Mouse (Mus musculus) megakaryocyte, embryonic 14.5 days (primary cell): ENCODE measurements at regions not wholly inside any gene's neighbourhood (a gene's known extent, or its start where the extent isn't known, plus 50 kb on each side); places are given as distances from the start of the nearest gene placed in this dataset.
A peak's percentile ranks its signal among the peaks of the same experiment; 100 is the strongest.

ENCODE experiments used
- H3K27me3 ChIP-seq: replicated peaks from 2 replicates; pipeline ENCODE3; 2012; ENCODE audit warnings: inconsistent platforms
- H3K36me3 ChIP-seq: replicated peaks from 2 replicates; pipeline ENCODE3; 2012; ENCODE audit warnings: low read length, inconsistent platforms, mixed read lengths
- H3K4me1 ChIP-seq: 2 replicates; pipeline ENCODE4 v1.6.1; 2012; ENCODE audit warnings: inconsistent platforms
- H3K4me3 ChIP-seq: replicated peaks from 2 replicates; pipeline ENCODE3; 2012; ENCODE audit warnings: moderate library complexity, mild to moderate bottlenecking, inconsistent platforms
- H3K9me3 ChIP-seq: 2 replicates; pipeline ENCODE4 v1.6.1; 2012; ENCODE audit warnings: inconsistent platforms
- FLI1 ChIP-seq: IDR thresholded peaks from 2 replicates; pipeline ENCODE4 v1.6.1; 2012; ENCODE audit warnings: low read length, inconsistent platforms, mixed read lengths
- GATA1 ChIP-seq: IDR thresholded peaks from 3 replicates; pipeline ENCODE4 v1.6.1; 2012; ENCODE audit warnings: mixed read lengths, low read length, inconsistent platforms, borderline replicate concordance

- H3K4me3 ChIP-seq = peak overlapping the region; percentile 0
- H3K27me3 ChIP-seq = peaks cover 2% of the 10 kb centered on the region
- H3K9me3 ChIP-seq = no peaks in the 10 kb centered on the region
- peaks cover 71% of the 10 kb centered on the region for H3K4me1 ChIP-seq
- TF ChIP-seq GATA1 = no peak
- no peak for TF ChIP-seq FLI1
- no peaks in the 10 kb centered on the region for H3K36me3 ChIP-seq
Observed at GRCm38 (mm10) chr14:54068684-54069083, 185.2 kb downstream of the Dad1 start.

- H3K36me3 ChIP-seq = no peaks in the 10 kb centered on the region
- peaks cover 11% of the 10 kb centered on the region for H3K27me3 ChIP-seq
Observed at GRCm38 (mm10) chr14:54065466-54065865, 188.4 kb downstream of the Dad1 start.

GRCm38 (mm10) chr14:54064541-54065402 is 189.1 kb downstream of the Dad1 start:
- Histone ChIP-seq H3K9me3 (no peaks in the 10 kb centered on the region), H3K27me3 (peaks cover 11% of the 10 kb centered on the region)

More at GRCm38 (mm10) chr14:54065466-54065865, 188.4 kb downstream of the Dad1 start:
- H3K9me3 ChIP-seq = no peaks in the 10 kb centered on the region
- peaks cover 64% of the 10 kb centered on the region for H3K4me1 ChIP-seq
- TF ChIP-seq FLI1 = no peak
- no peak overlapping the region for H3K4me3 ChIP-seq

DNA sequence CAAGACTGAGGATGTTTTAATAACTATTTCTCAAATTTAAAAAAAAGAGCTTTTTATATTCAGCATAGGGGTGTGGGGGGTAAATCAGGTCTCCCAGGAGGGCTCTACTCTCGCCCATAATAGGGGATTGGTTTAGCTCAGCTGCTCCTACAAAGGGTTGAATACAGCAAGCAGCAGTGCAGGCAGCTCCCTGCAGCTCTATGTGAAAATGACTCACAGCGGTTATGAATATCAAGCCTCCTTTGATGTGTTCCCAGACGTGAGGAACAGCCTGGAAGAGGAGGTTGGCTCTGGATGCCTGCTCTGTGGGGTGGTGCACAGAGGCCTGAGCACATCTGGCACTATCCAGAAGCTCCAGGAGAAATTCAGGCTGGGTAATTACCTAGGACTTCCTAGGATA is 192.3 kb downstream of the Dad1 start:
- Histone ChIP-seq H3K27me3 (peaks cover 23% of the 10 kb centered on the region), H3K4me1 (peaks cover 30% of the 10 kb centered on the region), H3K9me3 (no peaks in the 10 kb centered on the region), H3K4me3 (no peak overlapping the region), H3K36me3 (no peaks in the 10 kb centered on the region)
- no peak for TF ChIP-seq FLI1
- no peak for TF ChIP-seq GATA1

More at GRCm38 (mm10) chr14:54064541-54065402, 189.1 kb downstream of the Dad1 start:
- TF ChIP-seq GATA1 (no peak), FLI1 (no peak)
- Histone ChIP-seq H3K36me3 (no peaks in the 10 kb centered on the region), H3K4me3 (no peak overlapping the region), H3K4me1 (peaks cover 62% of the 10 kb centered on the region)

DNA sequence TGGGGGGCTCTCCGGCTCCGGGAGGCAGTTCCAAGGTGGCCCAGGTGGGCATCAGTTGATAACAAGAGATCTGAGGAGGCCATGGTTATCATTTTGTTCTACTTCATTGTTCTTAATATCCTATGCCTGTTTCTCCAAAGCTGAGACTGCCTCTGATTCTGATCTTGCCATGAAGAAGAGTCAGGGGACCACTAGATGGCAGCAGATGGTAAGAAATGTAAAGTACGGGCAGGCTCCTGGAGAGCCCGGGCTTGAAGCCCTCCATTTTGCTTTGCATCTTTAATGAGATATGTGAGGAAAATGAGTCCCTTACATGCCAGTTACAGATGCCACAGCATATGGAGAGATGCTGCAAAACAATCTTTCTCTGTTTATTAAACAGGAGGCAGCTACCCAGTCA is 194.1 kb downstream of the Dad1 start:
- no peaks in the 10 kb centered on the region for H3K9me3 ChIP-seq
- peaks cover 23% of the 10 kb centered on the region for H3K27me3 ChIP-seq
- peaks cover 21% of the 10 kb centered on the region for H3K4me1 ChIP-seq
- TF ChIP-seq FLI1 (no peak), GATA1 (no peak)
- no peak overlapping the region for H3K4me3 ChIP-seq
- no peaks in the 10 kb centered on the region for H3K36me3 ChIP-seq

DNA sequence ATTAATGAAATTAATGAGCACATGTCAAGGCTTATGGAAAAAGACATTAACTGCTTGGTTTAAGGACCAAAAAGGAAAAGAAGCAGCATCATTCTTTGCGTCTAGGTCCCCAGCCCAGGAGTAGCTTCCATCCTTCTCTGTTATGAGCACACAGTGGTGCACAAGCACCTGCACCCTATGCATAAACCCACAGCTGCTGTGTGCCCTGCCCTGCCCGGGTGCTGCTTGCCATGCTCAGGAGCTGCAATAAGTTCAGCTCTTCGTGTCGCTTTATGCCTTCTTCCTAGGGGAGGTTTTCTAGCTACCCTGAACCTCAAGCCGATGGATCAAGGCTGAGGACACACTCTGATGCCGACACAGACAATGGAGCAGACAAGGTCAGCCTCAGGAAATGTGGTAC is 194.8 kb downstream of the Dad1 start:
- H3K4me1 ChIP-seq = peaks cover 14% of the 10 kb centered on the region
- H3K4me3 ChIP-seq = no peak overlapping the region
- no peaks in the 10 kb centered on the region for H3K36me3 ChIP-seq
- H3K9me3 ChIP-seq = no peaks in the 10 kb centered on the region
- TF ChIP-seq GATA1 (no peak), FLI1 (no peak)
- peaks cover 23% of the 10 kb centered on the region for H3K27me3 ChIP-seq

- Histone ChIP-seq H3K27me3 (peaks cover 16% of the 10 kb centered on the region), H3K4me1 (0 out of 2 replicates have a peak, but pooled peaks cover 4% of the 10 kb centered on the region), H3K36me3 (no peaks in the 10 kb centered on the region), H3K9me3 (no peaks in the 10 kb centered on the region), H3K4me3 (no peak overlapping the region)
- TF ChIP-seq GATA1 (no peak), FLI1 (no peak)
Observed at GRCm38 (mm10) chr14:54056691-54057090, 197.2 kb downstream of the Dad1 start.

DNA sequence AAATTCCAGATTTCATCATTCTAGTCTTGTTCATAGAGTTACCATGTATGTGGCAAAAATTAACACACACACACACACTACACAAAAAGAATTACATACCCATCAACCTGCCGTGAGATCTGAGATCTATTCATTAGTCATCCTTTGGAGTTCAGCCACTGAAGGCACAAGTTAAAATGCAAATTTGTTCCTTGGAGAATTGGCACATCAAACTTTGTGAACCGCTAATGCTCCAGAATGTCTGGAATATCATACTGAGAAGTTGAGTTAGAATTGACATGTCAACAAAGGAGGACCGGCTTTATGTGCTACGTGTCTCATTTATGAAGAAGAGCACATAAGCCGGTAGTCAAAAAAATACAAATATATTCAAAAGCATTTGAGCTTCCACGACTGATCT is 198.5 kb downstream of the Dad1 start:
- Histone ChIP-seq H3K4me1 (0 out of 2 replicates have a peak, but pooled peaks cover 4% of the 10 kb centered on the region), H3K27me3 (peaks cover 12% of the 10 kb centered on the region), H3K9me3 (no peaks in the 10 kb centered on the region), H3K4me3 (no peak overlapping the region), H3K36me3 (no peaks in the 10 kb centered on the region)
- no peak for TF ChIP-seq GATA1
- TF ChIP-seq FLI1 = no peak

- Histone ChIP-seq H3K36me3 (no peaks in the 10 kb centered on the region), H3K4me1 (0 out of 2 replicates have a peak, but pooled peaks cover 4% of the 10 kb centered on the region), H3K27me3 (no peaks in the 10 kb centered on the region), H3K4me3 (no peak overlapping the region), H3K9me3 (no peaks in the 10 kb centered on the region)
- TF ChIP-seq FLI1 (no peak), GATA1 (no peak)
Observed at GRCm38 (mm10) chr14:54042286-54042685, 211.6 kb downstream of the Dad1 start.

DNA sequence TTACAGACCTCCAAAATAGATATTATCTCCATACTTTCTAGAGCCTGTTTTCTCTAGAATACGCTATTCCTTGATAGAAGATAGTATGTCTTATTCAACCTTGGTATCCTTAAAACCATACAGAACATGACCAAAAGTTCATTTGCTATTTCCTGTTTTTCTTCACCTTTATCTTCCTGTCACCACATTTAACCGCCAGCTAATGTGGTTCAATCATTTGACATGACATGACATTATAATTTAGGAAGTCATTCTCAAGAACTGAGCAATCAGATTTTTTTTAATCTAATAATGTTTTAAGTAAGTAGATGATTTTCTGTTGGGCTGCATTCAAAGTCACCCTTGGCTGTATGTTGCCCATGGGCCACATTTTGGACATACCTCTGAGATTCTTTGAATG is 213.3 kb downstream of the Dad1 start:
- Histone ChIP-seq H3K27me3 (peaks cover 2% of the 10 kb centered on the region), H3K4me3 (no peak overlapping the region), H3K4me1 (0 out of 2 replicates have a peak, but pooled peaks cover 4% of the 10 kb centered on the region), H3K36me3 (no peaks in the 10 kb centered on the region), H3K9me3 (no peaks in the 10 kb centered on the region)
- TF ChIP-seq FLI1 = no peak
- TF ChIP-seq GATA1 = no peak
